Mouse (Mus musculus) ES-E14 (cell line): ENCODE measurements around the gene Wdr31.

ENCODE experiments used
- MAFK ChIP-seq: IDR thresholded peaks from 2 replicates; pipeline ENCODE4 v1.6.1; 2014; ENCODE audit warnings: mild to moderate bottlenecking, low read depth, low read length, inconsistent platforms; ENCODE audit not compliant: insufficient read depth
- ZNF384 ChIP-seq: IDR thresholded peaks from 2 replicates; pipeline ENCODE4 v1.6.1; 2012; ENCODE audit warnings: low read depth, low read length, inconsistent platforms

GRCm38 (mm10) chr4:62407730-62408582 lies 62.7 kb downstream of the Wdr31 start:
- TF ChIP-seq MAFK (no peak), ZNF384 (no peak)
